Comparison of ENCODE assay signal across 15 mouse cellular contexts in genomic region chr7:49635971-49636370, GRCm38 (mm10). TPM values are rescaled to one million over a fixed set of nuclear protein-coding genes. Genes with fewer than 3 reads are reported as not detected.
DNase-seq lines count a peak whose midpoint lies in the region; ATAC-seq lines count a peak whose summit lies in the region.
"Had no signal": no experiment of that assay in that cellular context is flagged by ENCODE, and none has a peak within 500 bp of the region (broad histone marks: within the 10 kb centered on the region; RNA-seq: fewer than 3 reads in every experiment).

No protein-coding gene starts in this region.

- DNase-seq in CD4-positive helper T cell, adult 2 months (ENCODE audit: low read depth, low spot score) = peak; percentile 13
- peak; percentile 56 for DNase-seq in ZHBTc4 (ENCODE audit: low read depth, low spot score)
- DNase-seq in midbrain, embryonic 10.5 days (ENCODE audit: low spot score) = peak; percentile 53
- no peak for DNase-seq in frontal cortex, postnatal 25 days (ENCODE audit: low spot score in 2 of 2)
- no peak for DNase-seq in gastrocnemius, postnatal 36 days
- no peak for DNase-seq in adrenal gland, postnatal 14 days
- DNase-seq: gastrocnemius, postnatal 14 days; kidney, adult 8-10 months; lung, adult 2 months had no signal

- intact Hi-C loops in gastrocnemius, postnatal 36 days (cut with DNase I) = no loop called here

- peaks cover 61% of the 10 kb centered on the region for H3K4me1 ChIP-seq in forebrain, embryonic 13.5 days
- H3K4me1 ChIP-seq in midbrain, embryonic 10.5 days = peaks cover 89% of the 10 kb centered on the region
- peaks cover 5% of the 10 kb centered on the region; the same call in 1 of the 2 replicates for H3K4me1 ChIP-seq in kidney, embryonic 14.5 days (ENCODE audit: control insufficient read depth, insufficient read depth, low read length)

- WGBS in forebrain, embryonic 13.5 days = under 1% methylated on average over 22 of the region's 22 CpGs
- under 1% methylated on average over 22 of the region's 22 CpGs for WGBS in midbrain, embryonic 10.5 days
- WGBS in kidney, embryonic 14.5 days = 1% methylated on average over 22 of the region's 22 CpGs

- H3K9ac ChIP-seq in forebrain, embryonic 13.5 days = no peak overlapping the region
- no peak overlapping the region for H3K9ac ChIP-seq in kidney, embryonic 14.5 days (ENCODE audit: low read depth, low read length)

- no peaks in the 10 kb centered on the region for H3K9me3 ChIP-seq in forebrain, embryonic 13.5 days (replicated peaks)
- no peaks in the 10 kb centered on the region for H3K9me3 ChIP-seq in midbrain, embryonic 10.5 days (replicated peaks)
- H3K9me3 ChIP-seq in kidney, embryonic 14.5 days (ENCODE audit: control insufficient read depth, low read length) = no peaks in the 10 kb centered on the region

- peak overlapping the region; percentile 21; the same call in 1 of the 2 replicates for H3K4me2 ChIP-seq in forebrain, embryonic 13.5 days
- H3K4me2 ChIP-seq in kidney, embryonic 14.5 days (replicated peaks; ENCODE audit: low read depth, low read length) = no peak overlapping the region

- no peaks in the 10 kb centered on the region for H3K36me3 ChIP-seq in forebrain, embryonic 13.5 days (ENCODE audit: poor library complexity, severe bottlenecking)
- H3K36me3 ChIP-seq in midbrain, embryonic 10.5 days = peaks cover 26% of the 10 kb centered on the region
- H3K36me3 ChIP-seq in kidney, embryonic 14.5 days (ENCODE audit: control insufficient read depth, insufficient read depth, low read length) = no peaks in the 10 kb centered on the region

- no peak overlapping the region for H3K27ac ChIP-seq in forebrain, embryonic 13.5 days
- peak overlapping the region; percentile 87 for H3K27ac ChIP-seq in midbrain, embryonic 10.5 days (replicated peaks)
- H3K27ac ChIP-seq in kidney, embryonic 14.5 days (ENCODE audit: low read depth, low read length) = no peak overlapping the region

- H3K4me3 ChIP-seq in forebrain, embryonic 13.5 days = peak overlapping the region; percentile 12
- H3K4me3 ChIP-seq in midbrain, embryonic 10.5 days = peak overlapping the region; percentile 60
- H3K4me3 ChIP-seq in kidney, embryonic 14.5 days (ENCODE audit: low read length) = no peak overlapping the region

- peaks cover 99% of the 10 kb centered on the region for H3K27me3 ChIP-seq in forebrain, embryonic 13.5 days
- H3K27me3 ChIP-seq in midbrain, embryonic 10.5 days (ENCODE audit: low read depth, poor library complexity, severe bottlenecking) = peaks cover 100% of the 10 kb centered on the region
- H3K27me3 ChIP-seq in kidney, embryonic 14.5 days (ENCODE audit: control insufficient read depth, insufficient read depth, low read length) = peaks cover 98% of the 10 kb centered on the region
- H3K27me3 ChIP-seq: CH12.LX had no signal

- no peak for ATAC-seq in forebrain, embryonic 13.5 days
- no peak for ATAC-seq in kidney, embryonic 14.5 days (ENCODE audit: low FRiP score, low TSS enrichment)

RNA-seq across cellular contexts. Expression of gene Dbx1, which starts 0.7 kb away (rescaled TPM):
- polyA plus RNA-seq in forebrain, embryonic 13.5 days (2015; fragmentation: Nextera tagmentation; extraction: Ambion mirVana) = 7.5 and 10.9 TPM in 2 replicates
- 168 and 188 TPM in 2 replicates for polyA plus RNA-seq in midbrain, embryonic 10.5 days (2016; fragmentation: Nextera tagmentation; extraction: Ambion mirVana)
- not detected for total RNA-seq in gastrocnemius, postnatal 36 days (2021)
- total RNA-seq in adrenal gland, postnatal 14 days (2021) = not detected in 2 replicates
- polyA plus RNA-seq in kidney, embryonic 14.5 days (2014; fragmentation: Nextera tagmentation; extraction: Ambion mirVana) = not detected in 2 replicates
- total RNA-seq: gastrocnemius, postnatal 14 days; layer of hippocampus, adult 18-20 months; left cerebral cortex, postnatal 25 days had no signal
- polyA plus RNA-seq: heart, postnatal 0 days; lung, adult 2 months had no signal

Comparison
In these comparisons a context has a peak if more than half of its experiments do, and no peak if none do; other contexts are left out.
1. DNase-seq: peak in CD4-positive helper T cell, adult 2 months (single experiment), ZHBTc4 (single experiment) and midbrain, embryonic 10.5 days (single experiment); none in frontal cortex, postnatal 25 days (0 of 2), gastrocnemius, postnatal 36 days (0 of 2) and adrenal gland, postnatal 14 days (single experiment).
2. RNA of gene Dbx1, which starts 0.7 kb away (polyA plus RNA-seq): 168 to 188 TPM in midbrain, embryonic 10.5 days; 7.5 to 10.9 TPM in forebrain, embryonic 13.5 days and not detected in kidney, embryonic 14.5 days; every median in the first group is over 10 times any median in the second.